Mouse (Mus musculus): ENCODE results near the gene Aldh3b3. TPM values are rescaled to one million over a fixed set of nuclear protein-coding genes. Genes with fewer than 3 reads are reported as not detected.

Gene Aldh3b3
- polyA plus RNA-seq, 1 experiment from 2014 or later, result not detected

- H3K36me3 ChIP-seq (ENCODE audit: control insufficient read depth, insufficient read depth, low read length), result peaks cover 23% of the 10 kb centered on the region
- 89% methylated on average over 9 of the region's 9 CpGs for WGBS
- no peak overlapping the region for H3K27ac ChIP-seq (replicated peaks; ENCODE audit: low read depth, low read length)
- no peak overlapping the region for H3K4me2 ChIP-seq (ENCODE audit: low read depth, severe bottlenecking)
- H3K4me3 ChIP-seq (ENCODE audit: low read depth, low read length), result no peak overlapping the region
- ATAC-seq (ENCODE audit: insufficient number of reproducible peaks, low FRiP score, low TSS enrichment, low read depth), result no peak
- no peak for DNase-seq (ENCODE audit: low spot score)
- H3K9me3 ChIP-seq (ENCODE audit: control insufficient read depth, low read length), result no peaks in the 10 kb centered on the region
- no peaks in the 10 kb centered on the region for H3K27me3 ChIP-seq (ENCODE audit: control insufficient read depth, insufficient read depth, low read length)
- peaks cover 8% of the 10 kb centered on the region for H3K4me1 ChIP-seq (ENCODE audit: control insufficient read depth, insufficient read depth, low read length)
- no peak overlapping the region for H3K9ac ChIP-seq (ENCODE audit: low read length)
These were observed 46.6 kb downstream of the Aldh3b3 start for GRCm38 (mm10) chr19:4005091-4005490.

DNA sequence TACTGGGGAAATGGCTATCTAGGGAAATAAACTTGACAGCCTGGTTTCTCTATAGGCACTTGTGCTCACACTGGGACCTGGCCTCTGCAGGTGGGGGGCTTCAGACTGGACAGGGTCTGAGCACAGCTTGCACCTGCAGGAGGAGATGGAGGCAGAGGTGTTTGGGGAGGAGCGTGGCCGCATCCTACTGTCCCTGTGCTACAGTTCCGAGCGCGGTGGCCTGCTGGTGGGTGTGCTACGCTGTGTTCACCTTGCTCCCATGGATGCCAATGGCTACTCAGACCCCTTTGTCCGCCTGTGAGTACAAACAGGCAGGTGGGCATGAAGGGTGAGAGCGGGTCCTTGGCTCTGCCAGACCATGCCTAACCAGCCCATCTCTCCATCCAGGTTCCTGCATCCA, 47.5 kb downstream of the Aldh3b3 start:
- ATAC-seq (ENCODE audit: insufficient number of reproducible peaks, low FRiP score, low TSS enrichment, low read depth) (no peak), DNase-seq (ENCODE audit: low spot score) (no peak)
- Histone ChIP-seq H3K27me3 (ENCODE audit: control insufficient read depth, insufficient read depth, low read length) (no peaks in the 10 kb centered on the region), H3K27ac (replicated peaks; ENCODE audit: low read depth, low read length) (no peak overlapping the region), H3K9ac (ENCODE audit: low read length) (no peak overlapping the region), H3K9me3 (ENCODE audit: control insufficient read depth, low read length) (no peaks in the 10 kb centered on the region), H3K4me1 (ENCODE audit: control insufficient read depth, insufficient read depth, low read length) (peaks cover 8% of the 10 kb centered on the region), H3K4me3 (ENCODE audit: low read depth, low read length) (no peak overlapping the region), H3K36me3 (ENCODE audit: control insufficient read depth, insufficient read depth, low read length) (peaks cover 23% of the 10 kb centered on the region), H3K4me2 (ENCODE audit: low read depth, severe bottlenecking) (no peak overlapping the region)
- WGBS, result 94% methylated on average over 8 of the region's 8 CpGs

DNA sequence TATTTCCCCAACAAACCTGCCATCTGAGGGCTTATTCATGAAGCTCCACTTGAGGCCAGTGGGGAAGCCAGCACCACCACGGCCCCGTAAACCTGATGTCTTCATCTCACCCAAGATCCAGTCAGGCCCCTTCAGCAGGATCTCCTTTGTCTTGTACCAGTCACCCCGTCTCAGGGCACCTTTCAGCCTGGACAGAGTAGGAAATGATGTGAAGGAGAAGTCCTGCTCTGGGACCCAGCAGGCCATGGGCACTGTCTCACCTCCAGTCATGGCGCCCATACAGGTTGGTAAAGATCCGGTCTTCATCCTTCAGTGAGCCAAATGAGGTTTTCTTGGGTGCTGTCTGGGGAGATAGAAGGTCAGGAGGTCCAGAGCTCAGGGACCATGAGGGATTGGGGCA, 52.6 kb downstream of the Aldh3b3 start:
- H3K4me3 ChIP-seq (ENCODE audit: low read depth, low read length), result no peak overlapping the region
- no peak overlapping the region for H3K27ac ChIP-seq (replicated peaks; ENCODE audit: low read depth, low read length)
- H3K4me1 ChIP-seq (ENCODE audit: control insufficient read depth, insufficient read depth, low read length), result 0 out of 2 replicates have a peak, but pooled peaks cover 3% of the 10 kb centered on the region
- H3K9ac ChIP-seq (ENCODE audit: low read length), result no peak overlapping the region
- DNase-seq (ENCODE audit: low spot score), result no peak
- no peaks in the 10 kb centered on the region for H3K27me3 ChIP-seq (ENCODE audit: control insufficient read depth, insufficient read depth, low read length)
- ATAC-seq (ENCODE audit: insufficient number of reproducible peaks, low FRiP score, low TSS enrichment, low read depth), result no peak
- no peak overlapping the region for H3K4me2 ChIP-seq (ENCODE audit: low read depth, severe bottlenecking)
- peaks cover 19% of the 10 kb centered on the region for H3K36me3 ChIP-seq (ENCODE audit: control insufficient read depth, insufficient read depth, low read length)
- H3K9me3 ChIP-seq (ENCODE audit: control insufficient read depth, low read length), result no peaks in the 10 kb centered on the region
- 94% methylated on average over 5 of the region's 5 CpGs for WGBS

DNA sequence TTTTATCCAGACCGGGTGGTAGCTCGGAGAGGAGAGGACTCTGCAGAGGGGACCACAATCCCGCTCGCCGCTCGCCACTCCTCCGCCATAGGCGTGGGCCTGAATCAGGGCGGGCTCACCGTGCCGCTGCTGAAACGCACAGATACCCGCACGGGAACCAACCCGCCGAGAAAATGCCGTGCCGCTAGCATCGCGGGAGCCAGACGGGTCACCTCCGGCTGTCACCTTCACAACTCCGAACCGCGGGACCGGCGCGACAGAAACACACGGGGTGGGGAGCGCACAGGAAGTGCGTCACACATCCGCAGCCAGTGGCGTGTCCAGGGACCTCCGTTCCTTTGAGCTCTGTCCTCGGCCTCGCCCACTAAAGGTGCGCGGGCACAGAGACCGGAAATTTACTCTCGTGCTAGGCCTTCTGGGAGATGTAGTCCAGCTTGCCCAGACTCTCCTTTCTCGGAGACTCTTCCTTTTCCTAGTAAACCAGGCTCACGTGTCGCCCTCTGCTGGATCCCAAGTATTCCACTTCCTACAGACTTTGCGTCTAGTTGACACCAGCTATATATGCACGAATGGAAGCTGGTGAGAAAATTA, 54.1 kb downstream of the Aldh3b3 start, which contains the start of gene Ndufv1:
Ndufv1 (minus strand) TSS at position 375 of the 591 bp plus-strand sequence.
- H3K9me3 ChIP-seq (ENCODE audit: control insufficient read depth, low read length), result no peaks in the 10 kb centered on the region
- under 1% methylated on average over 45 of the region's 45 CpGs for WGBS
- DNase-seq (ENCODE audit: low spot score), result peak; percentile 98
- H3K9ac ChIP-seq (ENCODE audit: low read length), result peak within 1 kb of the TSS; percentile 68
- H3K4me1 ChIP-seq (ENCODE audit: control insufficient read depth, insufficient read depth, low read length), result 0 out of 2 replicates have a peak, but pooled peaks cover 3% of the 10 kb centered on the region
- H3K27me3 ChIP-seq (ENCODE audit: control insufficient read depth, insufficient read depth, low read length), result no peaks in the 10 kb centered on the region
- peak within 1 kb of the TSS; percentile 67 for H3K4me3 ChIP-seq (ENCODE audit: low read depth, low read length)
- H3K4me2 ChIP-seq (ENCODE audit: low read depth, severe bottlenecking), result peak within 1 kb of the TSS; percentile 76
- peak; percentile 98 for ATAC-seq (ENCODE audit: insufficient number of reproducible peaks, low FRiP score, low TSS enrichment, low read depth)
- H3K27ac ChIP-seq (replicated peaks; ENCODE audit: low read depth, low read length), result no peak within 1 kb of the TSS
- H3K36me3 ChIP-seq (ENCODE audit: control insufficient read depth, insufficient read depth, low read length), result peaks cover 11% of the 10 kb centered on the region

DNA sequence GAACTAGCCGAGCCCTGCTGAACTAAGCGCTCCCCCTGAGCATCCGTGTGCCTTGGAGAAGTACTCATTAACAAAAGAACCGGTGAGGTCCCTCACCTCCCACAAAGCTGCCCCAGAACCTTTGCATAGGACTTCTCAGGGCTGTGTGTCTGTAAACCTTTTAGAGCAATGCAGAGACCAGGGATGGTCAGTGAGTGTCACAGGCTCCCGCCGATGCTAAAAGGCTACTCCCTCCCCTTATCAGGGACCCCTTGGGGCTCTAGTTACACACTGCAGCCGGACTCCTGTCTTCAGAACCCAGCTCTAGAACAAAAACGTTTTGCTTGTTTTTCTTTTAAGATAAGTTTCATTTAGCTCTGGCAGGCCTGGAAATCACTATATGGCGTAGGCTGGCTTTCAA, 54.6 kb downstream of the Aldh3b3 start:
- 0 out of 2 replicates have a peak, but pooled peaks cover 3% of the 10 kb centered on the region for H3K4me1 ChIP-seq (ENCODE audit: control insufficient read depth, insufficient read depth, low read length)
- H3K9ac ChIP-seq (ENCODE audit: low read length), result peak overlapping the region; percentile 65
- H3K4me3 ChIP-seq (ENCODE audit: low read depth, low read length), result peak overlapping the region; percentile 67
- H3K36me3 ChIP-seq (ENCODE audit: control insufficient read depth, insufficient read depth, low read length), result peaks cover 6% of the 10 kb centered on the region; the same call in 1 of the 2 replicates
- DNase-seq (ENCODE audit: low spot score) (no peak), ATAC-seq (ENCODE audit: insufficient number of reproducible peaks, low FRiP score, low TSS enrichment, low read depth) (peak; percentile 38; the same call in 1 of the 2 replicates)
- H3K27ac ChIP-seq (replicated peaks; ENCODE audit: low read depth, low read length), result no peak overlapping the region
- 24% methylated on average over 9 of the region's 9 CpGs for WGBS
- no peaks in the 10 kb centered on the region for H3K27me3 ChIP-seq (ENCODE audit: control insufficient read depth, insufficient read depth, low read length)
- H3K9me3 ChIP-seq (ENCODE audit: control insufficient read depth, low read length), result no peaks in the 10 kb centered on the region
- H3K4me2 ChIP-seq (ENCODE audit: low read depth, severe bottlenecking), result peak overlapping the region; percentile 44

- Histone ChIP-seq H3K4me3 (ENCODE audit: low read depth, low read length) (no peak overlapping the region), H3K9ac (ENCODE audit: low read length) (no peak overlapping the region), H3K9me3 (ENCODE audit: control insufficient read depth, low read length) (no peaks in the 10 kb centered on the region), H3K27me3 (ENCODE audit: control insufficient read depth, insufficient read depth, low read length) (no peaks in the 10 kb centered on the region), H3K4me2 (ENCODE audit: low read depth, severe bottlenecking) (no peak overlapping the region), H3K4me1 (ENCODE audit: control insufficient read depth, insufficient read depth, low read length) (0 out of 2 replicates have a peak, but pooled peaks cover 3% of the 10 kb centered on the region), H3K27ac (replicated peaks; ENCODE audit: low read depth, low read length) (no peak overlapping the region), H3K36me3 (ENCODE audit: control insufficient read depth, insufficient read depth, low read length) (no peaks in the 10 kb centered on the region)
- ATAC-seq (ENCODE audit: insufficient number of reproducible peaks, low FRiP score, low TSS enrichment, low read depth), result no peak
- DNase-seq (ENCODE audit: low spot score), result no peak
These were observed 56.4 kb downstream of the Aldh3b3 start for GRCm38 (mm10) chr19:4014802-4015201.

DNA sequence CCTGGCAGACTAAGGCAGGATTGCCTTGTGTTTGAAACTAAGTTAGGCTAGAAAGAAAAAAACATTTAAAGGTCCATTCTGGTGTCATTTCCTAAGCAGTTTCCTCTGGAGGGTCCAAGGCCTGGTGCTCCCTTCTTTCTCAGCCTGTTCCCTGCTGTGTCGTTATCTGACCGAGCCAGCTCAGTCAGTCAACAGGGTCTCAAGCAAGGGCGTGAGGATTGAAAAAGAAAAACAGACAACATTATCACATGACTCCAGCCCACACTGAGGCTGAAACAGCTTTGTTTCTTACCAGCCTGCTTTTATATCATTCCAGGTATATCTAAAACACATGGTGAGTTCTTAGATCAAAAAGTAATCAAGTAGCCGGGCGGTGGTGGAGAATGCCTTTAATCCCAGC, 57.2 kb downstream of the Aldh3b3 start:
- no peak overlapping the region for H3K27ac ChIP-seq (replicated peaks; ENCODE audit: low read depth, low read length)
- no peak for DNase-seq (ENCODE audit: low spot score)
- 0 out of 2 replicates have a peak, but pooled peaks cover 3% of the 10 kb centered on the region for H3K4me1 ChIP-seq (ENCODE audit: control insufficient read depth, insufficient read depth, low read length)
- no peaks in the 10 kb centered on the region for H3K27me3 ChIP-seq (ENCODE audit: control insufficient read depth, insufficient read depth, low read length)
- 59% methylated on average over 5 of the region's 5 CpGs for WGBS
- H3K4me2 ChIP-seq (ENCODE audit: low read depth, severe bottlenecking), result no peak overlapping the region
- no peak overlapping the region for H3K4me3 ChIP-seq (ENCODE audit: low read depth, low read length)
- ATAC-seq (ENCODE audit: insufficient number of reproducible peaks, low FRiP score, low TSS enrichment, low read depth), result no peak
- H3K9me3 ChIP-seq (ENCODE audit: control insufficient read depth, low read length), result no peaks in the 10 kb centered on the region
- no peak overlapping the region; the same call in 1 of the 2 replicates for H3K9ac ChIP-seq (ENCODE audit: low read length)
- no peaks in the 10 kb centered on the region for H3K36me3 ChIP-seq (ENCODE audit: control insufficient read depth, insufficient read depth, low read length)

DNA sequence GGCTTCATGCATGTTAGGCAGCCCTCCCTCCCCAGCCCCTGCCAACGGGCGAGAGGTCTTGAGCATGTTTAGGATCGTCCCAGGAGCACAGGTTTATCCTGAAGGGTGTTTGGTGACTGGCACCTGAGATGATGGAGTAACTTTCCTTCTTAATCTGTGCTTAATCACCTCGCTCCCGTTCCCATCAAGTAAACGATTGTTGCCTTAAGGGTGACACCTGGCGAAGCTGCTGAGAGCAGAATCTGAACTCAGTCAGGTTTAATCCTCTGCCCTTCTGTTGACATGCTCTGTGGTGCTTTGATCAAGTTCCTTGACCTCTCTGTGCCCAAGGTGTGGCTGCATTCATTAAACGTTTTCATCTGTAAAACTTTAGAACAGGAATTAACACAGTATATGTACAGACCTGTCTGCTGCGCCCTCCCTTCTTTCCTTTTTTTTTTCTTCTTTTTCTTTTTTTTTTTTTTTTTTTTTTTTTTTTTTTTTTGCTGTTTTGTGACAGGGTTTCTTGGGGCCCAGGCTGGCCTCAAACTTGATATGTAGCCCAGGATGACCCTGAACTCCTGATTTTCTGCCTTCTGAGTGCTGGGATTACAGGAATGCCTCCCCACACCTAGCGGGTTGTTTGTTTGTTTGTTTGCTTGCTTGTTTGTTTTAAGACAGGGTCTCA, 59.6 kb downstream of the Aldh3b3 start:
- H3K36me3 ChIP-seq (ENCODE audit: control insufficient read depth, insufficient read depth, low read length), result no peaks in the 10 kb centered on the region
- H3K4me2 ChIP-seq (ENCODE audit: low read depth, severe bottlenecking), result no peak overlapping the region
- H3K4me1 ChIP-seq (ENCODE audit: control insufficient read depth, insufficient read depth, low read length), result no peaks in the 10 kb centered on the region
- no peaks in the 10 kb centered on the region for H3K9me3 ChIP-seq (ENCODE audit: control insufficient read depth, low read length)
- no peak overlapping the region for H3K9ac ChIP-seq (ENCODE audit: low read length)
- no peak for ATAC-seq (ENCODE audit: insufficient number of reproducible peaks, low FRiP score, low TSS enrichment, low read depth)
- no peaks in the 10 kb centered on the region for H3K27me3 ChIP-seq (ENCODE audit: control insufficient read depth, insufficient read depth, low read length)
- 56% methylated on average over 10 of the region's 10 CpGs for WGBS
- H3K27ac ChIP-seq (replicated peaks; ENCODE audit: low read depth, low read length), result no peak overlapping the region
- no peak for DNase-seq (ENCODE audit: low spot score)
- H3K4me3 ChIP-seq (ENCODE audit: low read depth, low read length), result no peak overlapping the region
